Mouse (Mus musculus) spleen, postnatal 14 days (tissue): ENCODE data around the gene Xylb.
"Not testable (repeated sequence)": the region's sequence is repeated elsewhere in the genome, so short reads cannot be mapped to it uniquely, and the experiment has no call there.

ENCODE experiments used
- DNase-seq, 2 experiments: peaks; one replicate each; pipeline ENCODE4 v3.0.0; 2021 to 2022; ENCODE audit warnings: low spot score in 2 of 2

The Xylb gene

GRCm38 (mm10) chr9:119340909-119341816 is 16.0 kb upstream of the Xylb start, which contains the start of gene Myd88:
Myd88 (minus strand) TSS chr9:119341411.
- DNase-seq: peak; percentile 72 to 78

GRCm38 (mm10) chr9:119342728-119343127 is 14.5 kb upstream of the Xylb start:
- DNase-seq: no peak

GRCm38 (mm10) chr9:119346376-119346775 is 10.8 kb upstream of the Xylb start:
- DNase-seq: no peak

GRCm38 (mm10) chr9:119350531-119350930 is 6.7 kb upstream of the Xylb start:
- no peak for DNase-seq

GRCm38 (mm10) chr9:119350947-119351705 is 6.1 kb upstream of the Xylb start:
- no peak for DNase-seq

- DNase-seq: peak; percentile 53 to 74
These were observed 5.1 kb upstream of the Xylb start for GRCm38 (mm10) chr9:119352060-119352459.

- DNase-seq: no peak
These were observed 3.3 kb upstream of the Xylb start for GRCm38 (mm10) chr9:119353926-119354325.

- no peak for DNase-seq
These were observed 1.2 kb upstream of the Xylb start for GRCm38 (mm10) chr9:119355943-119356342.

GRCm38 (mm10) chr9:119358058-119358429 is 863 bp downstream of the Xylb start:
- DNase-seq: no peak

GRCm38 (mm10) chr9:119361416-119361815 is 4.2 kb downstream of the Xylb start:
- DNase-seq: no peak

- no peak for DNase-seq
These were observed 6.0 kb downstream of the Xylb start for GRCm38 (mm10) chr9:119363229-119363628.

GRCm38 (mm10) chr9:119365284-119365683 is 8.1 kb downstream of the Xylb start, which contains the start of gene Slc22a14:
Slc22a14 (minus strand) TSS chr9:119365553.
- no peak for DNase-seq

GRCm38 (mm10) chr9:119368367-119368766 is 11.2 kb downstream of the Xylb start:
- DNase-seq: no peak

GRCm38 (mm10) chr9:119370770-119371169 is 13.6 kb downstream of the Xylb start:
- not testable (repeated sequence) for DNase-seq

- no peak for DNase-seq
These were observed 14.1 kb downstream of the Xylb start for GRCm38 (mm10) chr9:119371251-119371650.

GRCm38 (mm10) chr9:119375008-119375407 is 17.8 kb downstream of the Xylb start:
- DNase-seq: no peak

GRCm38 (mm10) chr9:119375556-119375955 is 18.4 kb downstream of the Xylb start:
- DNase-seq: no peak

- no peak for DNase-seq
These were observed 21.1 kb downstream of the Xylb start for GRCm38 (mm10) chr9:119378231-119378630.

GRCm38 (mm10) chr9:119382603-119383002 is 25.4 kb downstream of the Xylb start:
- DNase-seq: no peak

GRCm38 (mm10) chr9:119388956-119389355 is 31.8 kb downstream of the Xylb start:
- no peak for DNase-seq

- DNase-seq: no peak
These were observed 33.0 kb downstream of the Xylb start for GRCm38 (mm10) chr9:119390214-119390613.

- DNase-seq: no peak
These were observed 37.6 kb downstream of the Xylb start for GRCm38 (mm10) chr9:119394808-119395207.

GRCm38 (mm10) chr9:119401351-119401750 is 44.2 kb downstream of the Xylb start:
- DNase-seq: no peak
